Mouse (Mus musculus) C3H10T1/2 (cell line): ENCODE results near the gene H2-K1. TPM values are rescaled to one million over a fixed set of nuclear protein-coding genes. Genes with fewer than 3 reads are reported as not detected.

ENCODE experiments used
- polyA plus RNA-seq, 2 experiments: library from polyadenylated mRNA; unstranded; fragments of >200 nt; fragmentation: generic; extraction: Trizol; gene quantifications; one replicate each; pipeline ENCODE4 v1.2.1; 2012; ENCODE audit warnings: missing spikeins in 2 of 2

Gene H2-K1
- 10 to 100 TPM in 1 of 2 experiments, 1 to 10 TPM in 1; 4.9 to 16.7 TPM for polyA plus RNA-seq

GRCm38 (mm10) chr17:34000150-34000537 is at the start of gene H2-K1:
Gene H2-K1 (minus strand): TSS chr17:34000347.

GRCm38 (mm10) chr17:34038878-34039561 is 38.9 kb upstream of the H2-K1 start, which contains the start of gene Col11a2:
Gene Col11a2 (plus strand): TSS chr17:34039437.

GRCm38 (mm10) chr17:34031465-34032173 is 31.5 kb upstream of the H2-K1 start, which contains the start of the genes Slc39a7 and Rxrb:
Gene Slc39a7 (minus strand): TSS chr17:34031682.
Gene Rxrb (plus strand): TSS chr17:34031812.

GRCm38 (mm10) chr17:34027656-34028223 is 27.6 kb upstream of the H2-K1 start, which contains the start of gene H2-Ke6:
Gene H2-Ke6 (minus strand): TSS chr17:34028060.

GRCm38 (mm10) chr17:34024317-34024821 is 24.2 kb upstream of the H2-K1 start, which contains the start of gene Ring1:
Gene Ring1 (minus strand): TSS chr17:34024680.

GRCm38 (mm10) chr17:33955555-33956214 is 44.5 kb downstream of the H2-K1 start, which contains the start of the genes Vps52 and Rps18:
Gene Vps52 (plus strand): TSS chr17:33955812.
Gene Rps18 (minus strand): TSS chr17:33956001.

GRCm38 (mm10) chr17:33951021-33951946 is 48.9 kb downstream of the H2-K1 start, which contains the start of gene B3galt4:
Gene B3galt4 (minus strand): TSS chr17:33951488.

Other genes starting within 250 kb of the H2-K1 start
- 100 to 1,000 TPM in 1 of 2 experiments, 10 to 100 TPM in 1; 96.4 to 219 TPM for gene Rab11b, start 239.8 kb downstream of the H2-K1 start, polyA plus RNA-seq
- 100 to 1,000 TPM in 1 of 2 experiments, 10 to 100 TPM in 1; 32.8 to 266 TPM for gene Angptl4, start 218.5 kb downstream of the H2-K1 start, polyA plus RNA-seq
- 1 to 10 TPM; 1.0 to 4.9 TPM for gene Kank3, start 189.8 kb downstream of the H2-K1 start, polyA plus RNA-seq
- gene Rps28, start 175.8 kb downstream of the H2-K1 start, polyA plus RNA-seq = over 10,000 TPM; 10,760 to 16,218 TPM
- 100 to 1,000 TPM; 479 to 931 TPM for gene Ndufa7, start 175.8 kb downstream of the H2-K1 start, polyA plus RNA-seq
- gene Cd320, start 157.3 kb downstream of the H2-K1 start, polyA plus RNA-seq = 100 to 1,000 TPM in 1 of 2 experiments, 10 to 100 TPM in 1; 81.6 to 103 TPM
- gene Gm7029, start 126.5 kb downstream of the H2-K1 start, polyA plus RNA-seq = not detected
- 10 to 100 TPM; 39.2 to 77.3 TPM for gene Kifc1, start 109.7 kb downstream of the H2-K1 start, polyA plus RNA-seq
- under 1 TPM in 1 of 2 experiments, not detected in 1; 0.06 TPM for gene Platr17, start 95.2 kb downstream of the H2-K1 start, polyA plus RNA-seq
- 10 to 100 TPM; 13.4 to 31.0 TPM for gene Daxx, start 90.9 kb downstream of the H2-K1 start, polyA plus RNA-seq
- 100 to 1,000 TPM in 1 of 2 experiments, 10 to 100 TPM in 1; 39.2 to 255 TPM for gene Tapbp, start 84.4 kb downstream of the H2-K1 start, polyA plus RNA-seq
- gene Zbtb22, start 84.4 kb downstream of the H2-K1 start, polyA plus RNA-seq = 10 to 100 TPM; 20.9 to 42.1 TPM
- 10 to 100 TPM; 19.9 to 40.0 TPM for gene Rgl2, start 70.8 kb downstream of the H2-K1 start, polyA plus RNA-seq
- gene Pfdn6, start 60.0 kb downstream of the H2-K1 start, polyA plus RNA-seq = 100 to 1,000 TPM; 122 to 253 TPM
- gene Wdr46, start 59.7 kb downstream of the H2-K1 start, polyA plus RNA-seq = 10 to 100 TPM; 25.4 to 28.0 TPM
- 1 to 10 TPM in 1 of 2 experiments, under 1 TPM in 1; 0.66 to 1.2 TPM for gene B3galt4, start 48.9 kb downstream of the H2-K1 start, polyA plus RNA-seq
- gene Vps52, start 44.5 kb downstream of the H2-K1 start, polyA plus RNA-seq = 10 to 100 TPM; 20.0 to 36.5 TPM
- gene Rps18, start 44.3 kb downstream of the H2-K1 start, polyA plus RNA-seq = 100 to 1,000 TPM; 437 to 511 TPM
- 10 to 100 TPM; 21.3 to 55.6 TPM for gene Ring1, start 24.3 kb upstream of the H2-K1 start, polyA plus RNA-seq
- gene H2-Ke6, start 27.7 kb upstream of the H2-K1 start, polyA plus RNA-seq = 10 to 100 TPM; 28.3 to 67.1 TPM
- gene Slc39a7, start 31.3 kb upstream of the H2-K1 start, polyA plus RNA-seq = 100 to 1,000 TPM; 129 to 161 TPM
- 10 to 100 TPM; 41.4 to 60.6 TPM for gene Rxrb, start 31.5 kb upstream of the H2-K1 start, polyA plus RNA-seq
- 1 to 10 TPM in 1 of 2 experiments, under 1 TPM in 1; 0.06 to 3.6 TPM for gene Col11a2, start 39.1 kb upstream of the H2-K1 start, polyA plus RNA-seq
- gene H2-Oa, start 92.0 kb upstream of the H2-K1 start, polyA plus RNA-seq = not detected
- 10 to 100 TPM in 1 of 2 experiments, 1 to 10 TPM in 1; 5.1 to 26.0 TPM for gene H2-DMa, start 119.2 kb upstream of the H2-K1 start, polyA plus RNA-seq
- gene Brd2, start 122.3 kb upstream of the H2-K1 start, polyA plus RNA-seq = 100 to 1,000 TPM in 1 of 2 experiments, 10 to 100 TPM in 1; 56.1 to 145 TPM
- under 1 TPM; 0.04 to 0.47 TPM for gene H2-DMb2, start 143.0 kb upstream of the H2-K1 start, polyA plus RNA-seq
- under 1 TPM; 0.12 to 0.91 TPM for gene H2-DMb1, start 152.7 kb upstream of the H2-K1 start, polyA plus RNA-seq
- gene Tap1, start 187.2 kb upstream of the H2-K1 start, polyA plus RNA-seq = 1 to 10 TPM in 1 of 2 experiments, under 1 TPM in 1; 0.30 to 5.7 TPM
- gene Psmb9, start 187.4 kb upstream of the H2-K1 start, polyA plus RNA-seq = 1 to 10 TPM in 1 of 2 experiments, under 1 TPM in 1; 0.21 to 2.7 TPM
- 1 to 10 TPM in 1 of 2 experiments, under 1 TPM in 1; 0.05 to 1.6 TPM for gene Psmb8, start 197.4 kb upstream of the H2-K1 start, polyA plus RNA-seq
- 10 to 100 TPM in 1 of 2 experiments, under 1 TPM in 1; 0.12 to 13.2 TPM for gene Tap2, start 203.2 kb upstream of the H2-K1 start, polyA plus RNA-seq
- not detected for gene H2-Ob, start 238.6 kb upstream of the H2-K1 start, polyA plus RNA-seq